Mouse (Mus musculus) cerebellum, adult 2 months (tissue): ENCODE data around the gene Pid1.

Source experiments
- CTCF ChIP-seq: fragments of 200-500 bp; IDR thresholded peaks from 2 replicates; pipeline ENCODE4 v1.5.1; 2011; ENCODE audit warnings: low read depth, mild to moderate bottlenecking, control low read depth, low read length, moderate library complexity, borderline replicate concordance; ENCODE audit not compliant: insufficient read depth
- POLR2A ChIP-seq: fragments of 200-500 bp; IDR thresholded peaks from 2 replicates; pipeline ENCODE4 v1.6.1; 2011; ENCODE audit warnings: low read length, control low read depth, borderline replicate concordance; ENCODE audit not compliant: insufficient read depth

DNA sequence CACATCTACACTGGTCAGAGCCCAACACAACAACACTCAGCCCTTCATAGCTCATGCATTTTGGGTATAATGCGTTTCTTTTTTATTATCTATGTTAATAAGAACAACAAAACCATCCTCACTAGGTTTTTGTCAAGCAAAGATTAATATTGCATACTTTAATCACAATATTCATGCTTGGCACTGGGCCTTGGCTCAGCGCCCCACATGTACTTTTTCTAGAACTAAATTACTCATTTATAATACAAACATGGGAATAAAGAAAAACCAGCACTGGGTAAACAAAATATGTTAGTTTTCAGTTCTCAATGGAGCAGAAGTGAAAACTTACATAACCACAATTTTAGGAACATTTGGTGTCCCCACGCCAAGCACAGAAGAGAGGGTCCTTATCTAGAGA lies 116.9 kb downstream of the Pid1 start:
- TF ChIP-seq CTCF = no peak
- no peak for TF ChIP-seq POLR2A
